Mouse (Mus musculus): ENCODE measurements around the gene Mitf.

Mitf gene

DNA sequence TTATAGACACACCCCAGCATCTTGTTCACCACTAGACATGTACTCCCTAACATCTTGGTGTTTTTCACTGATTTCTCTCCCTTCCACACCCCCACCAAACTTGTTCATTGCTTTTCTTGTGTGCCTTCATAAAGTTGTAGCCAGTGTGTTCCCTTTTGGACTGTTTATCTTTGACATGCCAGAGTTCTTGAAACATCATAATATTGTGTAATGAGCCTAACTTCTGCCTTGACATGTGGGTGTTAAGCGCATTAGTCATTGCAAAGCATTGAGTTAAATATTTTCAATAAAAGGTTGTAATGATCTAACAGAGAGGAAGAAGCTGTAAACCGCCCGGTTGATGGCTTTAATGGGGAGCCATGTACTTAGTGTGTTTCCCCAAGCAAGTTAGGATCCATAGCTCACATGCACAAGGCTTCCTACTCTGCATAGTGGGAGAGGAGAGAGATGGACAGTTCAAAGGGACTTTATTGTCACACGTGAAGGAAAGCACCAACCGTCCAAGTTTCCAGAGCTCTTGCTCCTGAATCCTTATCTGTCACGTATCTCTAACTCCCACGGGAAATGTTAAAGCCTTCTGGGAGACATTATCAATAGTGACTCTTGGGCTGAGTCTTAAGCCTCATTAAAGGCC, 19.9 kb downstream of the Mitf start:
- no peak for DNase-seq

DNA sequence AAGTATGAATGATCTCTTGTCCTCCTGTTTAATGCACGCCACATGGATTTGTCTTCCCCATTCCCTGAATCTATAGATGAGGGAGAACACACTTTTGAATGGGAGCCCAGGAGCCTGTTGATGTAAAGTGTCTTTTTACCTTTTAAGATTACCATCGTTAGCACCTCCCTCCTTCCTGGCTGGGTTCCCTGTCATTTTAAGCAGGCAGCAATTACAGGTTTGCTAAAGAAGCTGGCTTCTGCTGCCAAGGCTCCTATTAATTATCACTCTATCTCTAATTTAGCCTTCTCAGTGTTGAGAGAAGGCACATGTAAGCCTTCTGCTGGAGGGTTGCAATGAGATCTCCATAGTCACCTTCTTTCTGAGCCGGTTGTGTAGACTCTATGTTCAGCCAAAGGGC, 21.2 kb downstream of the Mitf start:
- DNase-seq = no peak

DNA sequence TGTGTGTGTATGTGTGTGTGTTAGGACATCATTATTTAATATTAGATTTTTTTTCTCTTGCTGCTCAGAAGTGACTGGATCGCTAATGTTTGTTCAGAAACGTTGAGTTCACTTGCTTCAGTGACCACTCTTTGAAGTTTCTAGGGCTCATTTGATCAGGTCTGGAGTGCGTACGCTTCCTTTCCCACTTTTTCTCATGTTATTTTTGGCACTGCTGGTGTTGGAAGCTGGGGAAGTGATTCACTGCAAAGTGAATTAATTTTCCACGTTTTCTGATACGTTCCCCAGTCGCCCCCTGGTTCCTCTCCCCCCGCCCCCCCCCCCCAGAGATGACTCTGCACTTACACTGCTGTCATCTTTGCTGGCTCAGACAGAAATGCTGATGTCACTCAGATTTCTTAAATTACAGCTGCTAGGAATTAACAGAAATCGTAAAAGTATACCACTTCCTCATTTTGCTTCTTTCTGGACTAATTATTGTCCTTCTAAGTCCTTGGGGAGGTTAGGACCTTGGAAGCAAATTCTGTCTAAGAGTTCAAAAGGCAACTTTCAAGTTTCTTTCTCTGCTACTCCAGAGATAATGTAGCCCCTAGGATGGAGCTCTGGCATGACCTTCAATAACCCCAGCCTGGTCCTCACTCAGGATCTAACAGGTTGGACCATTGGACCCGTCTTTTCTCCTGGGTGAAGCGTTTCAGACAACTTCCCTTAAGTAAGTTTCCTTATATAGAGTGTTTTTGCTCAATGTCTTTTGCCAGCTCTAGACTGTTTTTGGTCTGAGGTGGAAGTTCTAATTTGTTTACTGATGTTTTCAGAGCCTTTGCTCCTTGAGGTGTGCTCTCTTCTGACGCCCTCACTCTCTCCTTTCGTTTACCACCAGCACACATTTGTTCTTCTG, 22.2 kb downstream of the Mitf start:
- no peak for DNase-seq

DNA sequence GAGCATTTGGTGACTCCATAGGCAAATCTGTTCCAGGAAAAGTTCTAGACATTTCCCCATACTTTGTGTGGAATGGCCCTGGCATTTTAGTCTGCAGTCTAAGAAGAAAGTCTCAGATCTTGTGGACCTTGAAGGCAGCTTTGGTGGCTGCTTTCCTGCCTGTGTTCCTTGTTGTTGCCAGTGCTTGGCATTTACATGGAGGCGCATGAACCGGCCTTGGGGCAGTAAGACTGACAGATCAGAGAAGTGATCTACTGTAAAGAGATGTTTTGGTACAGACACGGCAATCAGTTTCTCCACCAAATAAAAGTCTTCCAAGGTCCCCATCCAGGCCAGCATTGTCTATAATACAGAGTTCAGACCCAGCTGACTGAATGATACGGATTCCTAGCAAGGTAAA, 25.6 kb downstream of the Mitf start:
- DNase-seq = no peak

DNA sequence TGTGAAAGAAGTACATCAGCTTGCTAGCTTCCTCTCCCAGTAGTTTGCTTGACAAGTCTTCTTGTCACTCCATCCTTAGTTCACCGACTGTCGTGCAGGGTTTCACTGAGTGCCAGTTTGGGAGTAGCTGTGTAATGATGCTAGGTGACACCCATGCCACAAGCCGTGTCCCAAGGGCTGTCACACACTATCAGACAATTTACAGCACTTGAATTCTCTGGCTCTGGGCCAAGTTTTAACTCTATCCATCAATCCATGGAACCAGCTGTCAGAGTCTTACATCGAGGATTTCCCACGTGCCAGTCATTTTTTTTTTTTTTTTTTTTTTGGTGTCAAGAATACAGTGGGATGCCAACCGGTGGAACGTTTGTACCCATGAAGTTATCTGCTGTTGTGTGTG, 29.3 kb downstream of the Mitf start:
- no peak for DNase-seq

DNA sequence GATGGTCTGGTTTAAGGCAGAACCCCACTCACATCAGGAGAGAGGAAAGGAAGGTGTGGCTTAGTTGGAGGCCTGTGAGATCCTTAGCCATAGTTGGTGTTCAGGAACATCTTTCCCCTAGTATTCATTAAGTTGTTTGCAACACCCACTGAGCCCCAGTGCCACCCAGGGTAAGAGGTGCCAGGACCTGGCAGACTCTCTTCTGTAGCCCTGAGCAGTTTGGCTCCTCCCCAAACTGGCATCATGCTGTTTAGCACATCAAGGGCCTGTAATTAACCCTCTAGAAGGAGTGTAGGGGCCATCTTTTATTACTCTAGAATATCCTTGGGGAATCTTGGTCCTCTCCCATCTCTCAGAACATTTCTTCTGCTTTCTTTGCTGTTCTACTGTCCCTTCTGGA, 30.9 kb downstream of the Mitf start:
- DNase-seq = no peak

DNA sequence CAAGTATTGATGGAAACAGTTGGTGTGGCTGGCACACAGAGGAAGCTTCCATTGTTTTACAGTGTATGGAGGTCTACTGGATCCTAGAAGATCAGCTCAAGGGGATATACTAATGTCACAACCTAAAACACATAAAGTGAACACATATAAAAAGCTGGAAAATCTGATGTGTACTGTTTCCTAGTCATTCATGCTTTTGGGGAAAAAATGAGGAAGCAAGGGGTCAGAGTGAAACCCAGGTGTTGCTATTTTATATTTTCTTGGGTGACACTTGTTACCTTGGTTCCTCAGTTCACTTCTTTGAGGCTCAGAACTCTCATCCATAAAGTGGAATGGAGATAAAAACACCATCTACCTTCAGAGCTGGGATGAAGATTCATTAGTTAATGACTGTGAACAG, 32.7 kb downstream of the Mitf start:
- DNase-seq = no peak

DNA sequence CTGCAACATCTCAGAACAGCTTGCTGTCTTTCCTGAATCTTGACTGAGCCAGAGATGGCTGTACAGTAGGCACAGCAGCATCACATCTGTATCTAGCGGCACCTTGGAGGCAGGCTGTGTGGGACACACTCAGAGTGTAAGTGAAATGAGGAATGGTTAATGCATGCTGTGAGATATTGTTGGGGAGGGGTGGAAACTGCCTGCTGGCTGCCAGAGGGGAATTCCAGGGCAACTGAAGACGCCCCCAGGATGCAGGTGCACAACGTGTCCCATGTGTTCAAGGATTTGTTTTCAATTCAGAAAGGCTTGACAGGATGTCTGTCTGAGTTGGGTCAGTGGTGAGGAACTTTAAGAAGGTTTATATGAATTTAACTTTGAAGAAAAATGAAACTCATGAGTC, 37.3 kb downstream of the Mitf start:
- DNase-seq = no peak

DNA sequence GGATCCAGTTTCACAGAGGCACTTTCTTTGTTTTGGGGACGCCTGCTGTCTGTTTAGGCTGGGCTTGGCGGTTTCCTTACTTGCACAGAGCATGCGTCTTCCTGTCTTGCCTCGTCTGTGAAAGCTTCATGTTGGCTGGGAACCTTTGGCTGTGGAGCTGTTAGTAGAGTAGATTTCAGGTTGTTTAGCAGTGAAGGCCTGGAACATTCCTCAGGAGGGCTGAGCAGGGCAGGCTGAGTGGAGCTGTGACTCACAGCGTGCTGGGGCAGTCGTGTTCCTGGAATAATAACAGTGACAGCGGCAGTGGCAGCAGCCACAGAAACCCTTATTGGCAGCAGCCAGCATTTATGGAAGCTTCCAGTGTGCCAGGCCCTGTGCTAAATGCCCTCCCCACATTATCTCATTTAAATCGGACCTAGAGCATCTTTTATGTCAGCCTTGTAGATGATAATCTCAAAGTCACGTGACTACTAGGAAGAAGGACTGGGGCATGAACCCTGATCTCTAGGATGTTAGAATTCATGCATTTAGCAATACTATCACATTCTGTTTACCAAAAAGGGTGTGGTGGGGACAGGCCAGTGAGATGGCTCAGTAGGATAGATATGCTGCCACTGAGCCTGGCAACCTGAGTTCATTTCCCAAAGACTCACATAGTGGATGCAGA, 41.5 kb downstream of the Mitf start:
- peak; percentile 12 for DNase-seq

DNA sequence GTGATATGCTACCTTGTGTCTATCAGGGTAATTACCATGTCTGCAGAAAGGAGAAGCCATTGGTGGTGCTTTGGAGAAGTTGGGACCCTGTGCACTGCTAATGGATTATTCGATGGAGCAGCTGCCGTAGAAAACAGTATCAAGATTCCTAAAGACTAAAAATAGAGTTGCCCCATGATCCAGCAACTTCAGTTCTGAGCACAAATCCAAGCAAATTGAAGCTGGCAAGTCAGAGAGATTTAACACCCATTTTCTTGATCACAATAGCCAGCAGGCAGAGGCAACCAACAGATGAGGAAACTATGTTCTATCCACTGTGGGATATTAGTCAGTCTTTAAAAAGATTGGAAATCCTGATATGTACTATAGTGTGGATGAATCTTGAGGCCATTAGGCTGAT, 47.4 kb downstream of the Mitf start:
- no peak for DNase-seq

DNA sequence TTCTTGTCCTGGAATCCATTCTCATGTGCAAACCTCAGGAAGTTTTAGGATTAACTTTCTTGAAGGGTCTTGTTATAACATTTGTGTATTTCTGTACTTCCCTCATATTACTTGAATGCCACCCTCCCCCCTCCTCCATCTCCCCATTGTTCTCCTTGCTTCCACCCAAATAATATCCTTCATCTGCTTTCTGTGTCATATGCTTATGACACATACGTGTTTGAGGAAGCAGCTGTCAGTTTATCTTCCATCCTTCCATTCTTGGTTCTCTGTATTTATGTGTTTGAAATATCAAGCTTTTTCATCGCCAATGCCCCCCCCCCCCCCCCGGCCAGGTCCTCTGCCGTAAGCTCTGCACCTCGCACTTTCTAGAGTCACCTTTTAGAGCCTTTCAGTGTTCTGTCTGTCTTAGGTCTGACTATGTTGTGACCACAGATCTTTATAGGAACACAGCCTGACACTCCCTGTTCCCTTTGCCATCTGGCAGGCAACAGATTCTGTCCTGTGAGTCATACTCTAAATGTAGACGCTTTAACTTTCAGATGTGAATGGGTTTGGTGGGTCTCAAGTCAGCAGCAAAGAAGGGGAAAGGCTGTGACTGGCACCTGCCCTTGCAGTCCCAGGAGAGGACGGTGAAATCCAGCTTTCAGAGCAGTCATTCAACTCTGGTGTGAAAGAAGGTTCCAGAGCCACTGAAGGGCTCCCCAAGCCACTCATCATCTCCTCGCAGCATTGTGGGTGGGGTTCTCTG, 48.7 kb downstream of the Mitf start:
- no peak for DNase-seq

DNA sequence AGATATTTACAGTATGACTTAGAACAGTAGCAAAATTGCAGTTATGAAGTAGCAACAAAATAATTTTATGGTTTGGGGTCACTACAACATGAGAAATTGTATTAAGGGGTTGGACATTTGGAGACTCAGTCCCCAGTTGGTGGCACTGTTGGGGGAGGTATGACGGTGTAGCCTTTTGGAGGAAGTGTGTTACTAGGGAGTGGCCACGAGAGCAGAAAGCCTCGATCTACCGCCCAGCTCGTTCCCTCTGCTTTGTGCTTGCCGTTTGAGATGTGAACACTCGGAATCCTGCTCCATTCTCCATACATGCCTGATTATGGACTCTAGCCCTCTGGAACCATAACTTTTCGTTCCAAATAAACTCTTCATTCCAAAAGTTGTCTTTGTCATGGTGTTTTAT, 49.6 kb downstream of the Mitf start:
- DNase-seq = no peak

DNA sequence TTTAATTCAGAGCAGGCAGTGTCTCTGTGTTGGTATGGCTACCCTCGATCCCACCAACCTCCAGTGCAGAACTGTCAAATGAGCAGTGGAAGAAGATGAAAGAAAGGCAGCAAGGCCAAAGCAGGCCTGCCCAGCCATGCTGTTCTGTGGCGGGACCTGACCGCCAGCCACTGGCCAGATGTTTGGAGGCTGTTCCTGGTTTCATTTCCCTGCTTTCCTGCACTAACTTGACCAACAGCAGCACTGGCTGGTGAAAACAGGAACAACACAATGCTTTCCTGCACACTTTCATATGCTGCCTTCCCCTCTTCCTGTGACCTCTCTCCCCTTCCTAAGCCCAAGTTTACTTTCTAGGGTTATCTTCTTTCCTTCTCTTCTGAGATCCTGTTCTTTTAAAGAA, 50.8 kb downstream of the Mitf start:
- peak; percentile 27 for DNase-seq

DNA sequence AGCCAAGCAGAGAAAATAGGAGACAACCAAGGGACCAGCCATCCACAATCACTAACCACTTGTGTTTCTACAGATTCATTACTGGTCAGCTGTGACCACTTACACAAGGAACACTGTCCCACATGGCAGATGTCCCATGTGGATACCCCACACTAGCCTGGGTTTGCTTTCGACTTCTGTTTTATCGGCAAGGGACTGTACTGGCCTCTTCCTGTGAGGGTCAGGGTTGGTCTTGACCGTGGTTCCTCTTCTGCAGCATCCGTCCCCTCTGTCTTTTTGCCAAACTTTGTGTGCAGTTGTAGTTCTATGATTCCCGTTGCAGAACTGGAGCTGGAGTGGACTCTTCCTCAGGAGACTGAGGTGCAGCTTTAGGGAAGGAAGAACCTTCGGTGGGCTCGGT, 59.7 kb downstream of the Mitf start:
- no peak for DNase-seq

DNA sequence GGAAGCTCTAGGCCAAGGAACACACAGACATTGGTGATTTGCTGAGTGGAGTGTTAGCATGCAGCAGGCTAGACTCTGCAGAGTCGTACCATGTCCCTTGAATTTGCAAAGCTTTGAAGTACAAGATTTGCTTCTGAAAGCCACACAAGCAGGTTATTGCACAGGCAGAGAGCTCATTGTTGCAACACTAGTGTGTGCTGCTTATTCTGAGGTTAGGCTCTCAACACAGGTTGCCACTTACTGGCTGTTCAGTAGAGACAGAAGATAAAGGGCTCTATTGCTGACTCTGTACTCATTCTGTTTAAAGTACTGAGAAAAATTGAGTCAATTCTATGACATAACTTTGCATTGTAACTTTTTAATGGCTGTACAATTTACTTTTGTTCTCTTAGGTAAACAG, 61.2 kb downstream of the Mitf start:
- DNase-seq = no peak

DNA sequence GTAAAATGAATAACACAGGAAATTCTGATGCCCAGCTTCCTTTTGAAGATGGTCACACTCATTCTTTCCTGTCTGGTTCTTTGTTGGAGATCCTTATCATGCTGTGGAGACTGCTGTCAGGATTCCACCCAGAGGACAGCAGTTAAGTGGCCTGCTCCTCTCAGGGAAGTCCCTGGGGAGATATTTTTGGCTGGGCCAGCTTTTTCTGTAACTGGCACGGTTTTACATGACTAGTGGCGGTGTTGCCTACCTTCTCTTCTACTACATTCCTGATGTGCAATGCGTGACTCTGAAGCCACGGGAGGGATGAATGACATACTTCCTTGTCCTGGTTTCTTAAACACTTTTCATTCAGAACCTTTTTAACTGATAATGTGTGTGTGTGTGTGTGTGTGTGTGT, 63.1 kb downstream of the Mitf start:
- no peak for DNase-seq

DNA sequence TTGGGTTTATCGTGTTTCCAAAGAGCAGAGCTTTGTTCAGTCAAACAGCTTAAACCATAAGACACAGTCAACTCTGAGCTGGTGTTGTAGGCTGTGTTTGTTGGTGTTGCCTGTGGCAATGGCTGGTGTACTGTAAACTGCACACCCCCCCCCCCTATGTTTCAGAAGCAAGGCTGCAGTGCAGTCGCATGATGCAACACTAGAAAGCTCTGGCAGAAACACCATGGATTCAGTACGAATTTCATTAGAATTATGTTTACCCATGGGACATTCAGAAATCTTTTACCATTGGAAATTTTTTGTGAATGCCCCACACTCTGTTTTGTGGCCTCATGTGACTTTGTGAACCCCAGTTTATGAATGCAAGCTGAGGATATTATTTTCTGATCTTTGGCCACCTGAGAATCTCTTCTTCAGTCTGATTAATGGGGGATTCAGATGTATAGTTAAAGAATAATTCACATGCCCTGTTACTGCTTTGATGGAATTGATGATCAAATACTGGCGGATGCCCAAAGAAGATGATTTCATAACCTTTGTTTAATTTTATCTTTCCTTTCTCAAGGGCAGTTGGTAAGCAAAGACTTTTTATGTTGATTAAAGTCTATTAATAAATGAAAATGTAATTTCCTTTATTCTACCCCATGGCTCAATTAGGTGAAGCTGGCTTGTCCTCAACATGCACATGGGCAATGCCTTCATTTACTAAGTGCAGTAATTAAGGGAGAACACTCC, 64.6 kb downstream of the Mitf start:
- DNase-seq = no peak

DNA sequence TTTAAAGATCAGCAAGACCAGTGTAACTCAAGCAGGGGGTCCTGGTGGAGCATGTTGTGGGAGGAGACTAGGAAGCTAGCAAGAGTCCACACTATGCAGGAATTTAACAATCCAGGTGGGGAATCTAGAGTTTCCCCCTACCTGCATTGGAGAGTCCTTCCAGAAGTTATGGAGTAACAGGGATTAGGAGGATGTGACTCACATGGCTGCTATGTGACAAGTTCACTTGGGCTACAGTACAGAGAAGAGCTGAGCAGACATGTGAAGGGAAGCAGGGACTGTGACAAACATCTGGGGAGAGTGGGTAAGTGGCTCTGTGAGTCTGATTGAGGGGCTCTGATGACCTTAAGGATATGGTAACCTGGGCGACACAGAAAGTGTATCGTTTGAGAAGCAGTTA, 66.2 kb downstream of the Mitf start:
- no peak for DNase-seq

DNA sequence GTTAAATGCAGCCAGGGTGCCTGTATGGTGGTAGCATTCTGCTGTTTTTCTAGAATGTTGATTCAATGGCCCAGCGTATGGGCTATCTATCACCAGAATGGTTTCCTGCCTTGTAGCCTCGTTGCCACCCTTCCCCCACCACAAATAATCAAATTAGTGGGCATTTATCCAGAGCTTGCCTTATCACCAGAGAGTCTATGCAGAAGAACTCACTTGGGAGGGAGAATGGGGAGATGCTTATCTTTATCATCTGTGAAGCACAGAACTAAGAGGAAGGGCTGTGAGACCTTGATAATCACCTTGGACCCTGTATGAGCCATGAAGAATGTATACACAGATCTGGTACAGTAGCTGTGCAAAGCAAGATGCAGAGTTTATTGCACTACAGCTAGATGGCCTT, 70.1 kb downstream of the Mitf start:
- DNase-seq = no peak

DNA sequence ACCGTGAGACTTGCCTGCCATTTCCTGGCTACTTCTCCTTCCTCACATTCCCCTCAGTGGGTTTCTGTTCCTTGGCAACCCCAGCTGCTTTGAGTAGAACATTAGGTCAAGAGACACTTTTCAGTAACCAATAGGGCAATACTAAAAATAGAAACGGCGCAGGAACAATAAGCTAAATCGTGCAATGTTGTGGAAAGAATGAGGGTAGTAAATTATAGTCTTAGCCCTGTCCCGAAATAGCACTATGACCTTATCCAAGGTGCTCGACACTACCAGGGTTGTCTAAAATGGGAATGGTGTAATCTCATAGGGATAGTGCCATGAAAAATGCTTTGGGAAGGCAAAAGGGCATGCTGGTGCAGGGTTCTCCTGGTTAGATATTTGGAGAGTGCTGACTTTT, 70.6 kb downstream of the Mitf start:
- DNase-seq = no peak

DNA sequence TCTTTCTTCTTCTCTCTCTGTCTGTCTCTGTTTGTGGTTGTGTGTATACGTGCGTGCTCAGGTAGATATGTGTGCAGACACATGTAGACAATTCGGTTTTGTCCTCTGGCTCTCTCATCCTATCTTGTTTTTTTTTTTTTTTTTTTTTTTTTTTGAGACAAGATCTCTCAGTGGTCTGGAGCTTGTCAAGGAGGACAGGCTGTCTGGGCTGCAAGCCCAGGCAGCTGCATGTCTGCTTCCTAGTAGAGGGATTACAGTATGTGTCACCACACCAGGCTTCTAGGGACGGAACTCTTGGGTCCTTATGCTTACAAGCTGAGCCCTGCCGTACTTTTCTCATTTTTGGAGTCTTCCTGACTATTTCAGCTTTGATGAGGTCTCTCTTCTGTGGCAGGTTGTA, 73.5 kb downstream of the Mitf start:
- DNase-seq = no peak

DNA sequence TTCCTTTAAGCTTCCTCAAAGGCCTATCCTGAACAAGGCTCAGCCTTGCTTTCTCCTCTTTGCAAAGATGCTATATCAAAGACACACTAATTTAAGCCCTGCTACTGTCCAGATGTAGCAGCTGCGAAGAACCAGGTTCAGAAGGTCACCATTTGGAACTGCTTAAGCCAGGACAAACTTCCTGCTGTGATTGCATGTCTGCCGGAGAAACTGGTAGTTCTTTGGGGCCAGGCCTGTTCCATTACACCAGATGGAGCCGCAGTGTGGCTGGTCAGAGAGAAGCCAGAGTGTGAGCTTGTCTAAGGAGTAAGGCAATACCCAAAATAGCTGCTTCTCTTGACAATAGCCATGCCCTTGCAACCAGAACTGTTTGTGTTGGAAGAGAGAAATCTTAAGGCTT, 75.1 kb downstream of the Mitf start:
- DNase-seq = peak; percentile 23

DNA sequence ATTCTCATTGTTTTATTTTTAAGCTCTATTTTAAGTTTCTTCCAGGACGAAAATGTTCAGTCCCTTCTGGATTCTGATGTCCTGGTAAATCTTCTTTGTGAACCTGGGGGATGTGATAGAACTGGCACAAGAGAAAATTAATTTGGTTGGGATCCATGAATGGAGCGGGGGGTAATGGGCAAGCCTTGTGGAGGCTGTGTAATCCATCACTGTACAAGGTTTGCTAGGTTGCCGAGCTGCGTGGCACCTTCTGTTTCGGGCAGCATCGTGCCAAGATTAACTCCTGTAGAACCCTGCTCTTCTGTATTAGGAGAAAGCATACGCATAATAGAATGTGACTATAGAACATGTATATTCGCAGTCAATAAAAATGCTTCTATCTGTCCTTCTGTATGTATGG, 76.1 kb downstream of the Mitf start:
- DNase-seq = no peak
